Mouse (Mus musculus) thymus, adult 2 months (tissue): Measurements from ENCODE around the gene Fam69a. TPM values are rescaled to one million over a fixed set of nuclear protein-coding genes. Genes with fewer than 3 reads are reported as not detected.
"Not testable (repeated sequence)": the region's sequence is repeated elsewhere in the genome, so short reads cannot be mapped to it uniquely, and the experiment has no call there.

Experiments used
- DNase-seq: peaks from one replicate; pipeline ENCODE4 v3.0.0; 2021
- H3K27ac ChIP-seq: fragments of 200-500 bp; 2 replicates; pipeline ENCODE4 v1.5.1; 2012; ENCODE audit warnings: low read length, control low read depth; ENCODE audit not compliant: control insufficient read depth, insufficient read depth
- H3K27me3 ChIP-seq: fragments of 200-500 bp; 2 replicates; pipeline ENCODE4 v1.6.1; 2012; ENCODE audit warnings: mild to moderate bottlenecking, low read length, moderate library complexity, mixed read lengths; ENCODE audit not compliant: control insufficient read depth, insufficient read depth
- H3K36me3 ChIP-seq: fragments of 200-500 bp; 2 replicates; pipeline ENCODE4 v1.6.1; 2012; ENCODE audit warnings: mild to moderate bottlenecking, low read length, moderate library complexity; ENCODE audit not compliant: control insufficient read depth, insufficient read depth
- H3K4me1 ChIP-seq: fragments of 200-500 bp; replicated peaks from 2 replicates; pipeline ENCODE4 v1.6.1; 2012; ENCODE audit warnings: low read length; ENCODE audit not compliant: control insufficient read depth, insufficient read depth
- H3K4me3 ChIP-seq: fragments of 200-500 bp; 2 replicates; pipeline ENCODE4 v1.5.1; 2012; ENCODE audit warnings: mild to moderate bottlenecking, low read length, control low read depth, moderate library complexity; ENCODE audit not compliant: control insufficient read depth, insufficient read depth
- CTCF ChIP-seq: fragments of 200-500 bp; IDR thresholded peaks from 2 replicates; pipeline ENCODE4 v1.5.1; 2012; ENCODE audit warnings: mild to moderate bottlenecking, control low read depth, low read length, moderate library complexity, borderline replicate concordance; ENCODE audit not compliant: control insufficient read depth, poor library complexity, insufficient read depth; ENCODE audit errors: extremely low read depth
- POLR2A ChIP-seq: fragments of 200-500 bp; IDR thresholded peaks from 2 replicates; pipeline ENCODE4 v1.6.1; 2012; ENCODE audit warnings: mild to moderate bottlenecking, low read length, control low read depth, moderate library complexity; ENCODE audit not compliant: control insufficient read depth, poor library complexity, insufficient read depth; ENCODE audit errors: extremely low read depth
- WGBS: fragments of 180-500 bp; shearing (Covaris S2); methylation state at CpG from one replicate; pipeline ENCODE4 v1.1.7; 2018; 5-methylcytosine and 5-hydroxymethylcytosine counted together
- polyA plus RNA-seq: library from polyadenylated mRNA; depleted of rRNA; stranded (reverse); fragments of >200 nt; gene quantifications from 2 replicates; pipeline ENCODE4 v1.2.3, GENCODE M21; 2012

Fam69a gene
- polyA plus RNA-seq, 1 experiment, result 2.3 TPM

GRCm38 (mm10) chr5:107947548-107947947 lies 39.3 kb downstream of the Fam69a start:
- WGBS, result 89% methylated on average over 2 of the region's 2 CpGs
- peaks cover 6% of the 10 kb centered on the region for H3K4me1 ChIP-seq

GRCm38 (mm10) chr5:107946475-107946874 lies 40.4 kb downstream of the Fam69a start:
- DNase-seq, result no peak
- no peak overlapping the region for H3K4me3 ChIP-seq
- no peak overlapping the region for H3K27ac ChIP-seq
- TF ChIP-seq POLR2A (no peak), CTCF (no peak)
- H3K36me3 ChIP-seq, result no peaks in the 10 kb centered on the region
- WGBS, result 13% methylated on average over 1 of the region's 1 CpGs
- H3K27me3 ChIP-seq, result no peaks in the 10 kb centered on the region
- H3K4me1 ChIP-seq, result peaks cover 6% of the 10 kb centered on the region

More at GRCm38 (mm10) chr5:107947548-107947947, 39.3 kb downstream of the Fam69a start:
- Histone ChIP-seq H3K36me3 (no peaks in the 10 kb centered on the region), H3K27me3 (no peaks in the 10 kb centered on the region), H3K4me3 (no peak overlapping the region), H3K27ac (no peak overlapping the region)
- DNase-seq, result no peak
- no peak for TF ChIP-seq CTCF
- no peak for TF ChIP-seq POLR2A

- Histone ChIP-seq H3K36me3 (no peaks in the 10 kb centered on the region), H3K27ac (no peak overlapping the region), H3K27me3 (no peaks in the 10 kb centered on the region), H3K4me3 (no peak overlapping the region), H3K4me1 (no peaks in the 10 kb centered on the region)
- WGBS, result 93% methylated on average over 6 of the region's 6 CpGs
- DNase-seq, result no peak
- no peak for TF ChIP-seq CTCF
- TF ChIP-seq POLR2A, result no peak
Observed at GRCm38 (mm10) chr5:107943526-107943925, 43.4 kb downstream of the Fam69a start.

GRCm38 (mm10) chr5:107942941-107943340 lies 43.9 kb downstream of the Fam69a start:
- H3K36me3 ChIP-seq, result no peaks in the 10 kb centered on the region
- no peak overlapping the region for H3K27ac ChIP-seq
- H3K4me1 ChIP-seq, result no peaks in the 10 kb centered on the region
- H3K4me3 ChIP-seq, result no peak overlapping the region
- H3K27me3 ChIP-seq, result no peaks in the 10 kb centered on the region
- no peak for DNase-seq
- TF ChIP-seq POLR2A (no peak), CTCF (no peak)
- WGBS, result 83% methylated on average over 1 of the region's 1 CpGs

GRCm38 (mm10) chr5:107941222-107941621 lies 45.7 kb downstream of the Fam69a start:
- DNase-seq, result no peak
- Histone ChIP-seq H3K4me3 (no peak overlapping the region), H3K4me1 (no peaks in the 10 kb centered on the region), H3K36me3 (no peaks in the 10 kb centered on the region), H3K27ac (no peak overlapping the region), H3K27me3 (no peaks in the 10 kb centered on the region)
- TF ChIP-seq POLR2A (no peak), CTCF (no peak)
- 54% methylated on average over 6 of the region's 6 CpGs for WGBS

- TF ChIP-seq POLR2A (no peak), CTCF (no peak)
- H3K36me3 ChIP-seq, result no peaks in the 10 kb centered on the region
- no peak overlapping the region for H3K4me3 ChIP-seq
- no peaks in the 10 kb centered on the region for H3K27me3 ChIP-seq
- no peak for DNase-seq
- WGBS, result 93% methylated on average over 3 of the region's 3 CpGs
- H3K27ac ChIP-seq, result no peak overlapping the region
- no peaks in the 10 kb centered on the region for H3K4me1 ChIP-seq
Observed at GRCm38 (mm10) chr5:107939701-107940100, 47.2 kb downstream of the Fam69a start.

- Histone ChIP-seq H3K4me1 (no peaks in the 10 kb centered on the region), H3K27me3 (no peaks in the 10 kb centered on the region)
Observed at GRCm38 (mm10) chr5:107938886-107939285, 48.0 kb downstream of the Fam69a start.

GRCm38 (mm10) chr5:107938483-107938882 lies 48.4 kb downstream of the Fam69a start:
- not testable (repeated sequence) for DNase-seq, H3K36me3 ChIP-seq, H3K4me3 ChIP-seq, H3K27me3 ChIP-seq, H3K27ac ChIP-seq, H3K4me1 ChIP-seq
- 85% methylated on average over 1 of the region's 1 CpGs for WGBS

More at GRCm38 (mm10) chr5:107938886-107939285, 48.0 kb downstream of the Fam69a start:
- 79% methylated on average over 2 of the region's 2 CpGs for WGBS
- DNase-seq, result no peak
- H3K36me3 ChIP-seq, result no peaks in the 10 kb centered on the region
- no peak overlapping the region for H3K27ac ChIP-seq
- no peak overlapping the region for H3K4me3 ChIP-seq
- TF ChIP-seq CTCF (no peak), POLR2A (no peak)
